Mouse (Mus musculus) intestine, embryonic 14.5 days (tissue): ENCODE measurements at regions not wholly inside any gene's neighbourhood (a gene's known extent, or its start where the extent isn't known, plus 50 kb on each side); places are given as distances from the start of the nearest gene placed in this dataset.
"Not testable (repeated sequence)": the region's sequence is repeated elsewhere in the genome, so short reads cannot be mapped to it uniquely, and the experiment has no call there.

Experiments used
- ATAC-seq: fragments of 200-750 bp; cut with Nextera tagmentation; replicated peaks from 2 replicates; pipeline ENCODE4 v1.8.0; 2017; ENCODE audit warnings: low read depth, moderate number of reproducible peaks, moderate TSS enrichment, moderate library complexity; ENCODE audit not compliant: low FRiP score, low TSS enrichment
- DNase-seq: peaks from one replicate; pipeline ENCODE4 v3.0.0-alpha.2; 2018; ENCODE audit warnings: low spot score
- H3K27ac ChIP-seq: fragments of 300-500 bp; sonication (generic); 2 replicates; pipeline ENCODE4 v1.5.1; 2014; ENCODE audit warnings: low read depth, mild to moderate bottlenecking, control low read depth
- H3K27me3 ChIP-seq: fragments of 300-500 bp; sonication (generic); replicated peaks from 2 replicates; pipeline ENCODE4 v1.6.1; 2014; ENCODE audit warnings: low read length, control low read depth; ENCODE audit not compliant: control insufficient read depth, insufficient read depth
- H3K36me3 ChIP-seq: fragments of 300-500 bp; sonication (generic); 2 replicates; pipeline ENCODE4 v1.6.1; 2014; ENCODE audit warnings: low read length, control low read depth; ENCODE audit not compliant: control insufficient read depth, insufficient read depth
- H3K4me1 ChIP-seq: fragments of 300-500 bp; sonication (generic); replicated peaks from 2 replicates; pipeline ENCODE4 v1.6.1; 2014; ENCODE audit warnings: low read length, control low read depth, mixed read lengths; ENCODE audit not compliant: control insufficient read depth, insufficient read depth
- H3K4me2 ChIP-seq: fragments of 300-500 bp; sonication (generic); 2 replicates; pipeline ENCODE4 v1.6.1; 2014; ENCODE audit warnings: low read length
- H3K4me3 ChIP-seq: fragments of 300-500 bp; sonication (generic); 2 replicates; pipeline ENCODE4 v1.5.1; 2014; ENCODE audit warnings: low read depth, low read length, control low read depth, mixed read lengths
- H3K9ac ChIP-seq: fragments of 300-500 bp; sonication (generic); 2 replicates; pipeline ENCODE4 v1.6.1; 2014; ENCODE audit warnings: mild to moderate bottlenecking, low read length
- H3K9me3 ChIP-seq: fragments of 300-500 bp; sonication (generic); 2 replicates; pipeline ENCODE4 v1.6.1; 2016; ENCODE audit warnings: low read length, control low read depth; ENCODE audit not compliant: control insufficient read depth
- WGBS: fragments of 180-500 bp; shearing (Covaris S2); extraction: QIAGEN DNeasy Blood & Tissue Kit; methylation state at CpG from one replicate; pipeline ENCODE4 v1.1.7; 2014; 5-methylcytosine and 5-hydroxymethylcytosine counted together

DNA sequence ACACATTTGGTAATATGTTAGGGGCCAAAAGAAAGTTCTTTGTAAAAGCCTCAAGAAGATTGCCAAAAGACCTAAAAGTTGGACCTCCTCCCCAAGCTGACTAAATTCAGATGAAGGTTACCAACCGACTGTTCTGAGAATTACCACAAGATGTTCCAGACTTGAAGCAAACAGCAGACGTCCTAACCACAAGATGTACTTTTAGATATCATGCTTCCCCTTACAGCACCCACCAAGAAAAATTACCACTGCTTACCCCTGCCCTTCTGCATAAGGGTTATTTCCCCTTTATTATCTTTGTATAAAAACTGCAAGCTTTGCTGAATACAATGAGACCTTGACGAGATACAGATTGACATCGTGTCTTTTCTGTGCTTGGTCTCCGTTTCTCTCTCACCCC, 121.6 kb upstream of the Cst10 start:
- H3K9ac ChIP-seq = no peak overlapping the region
- no peak overlapping the region for H3K27ac ChIP-seq
- H3K36me3 ChIP-seq = no peaks in the 10 kb centered on the region
- no peak overlapping the region for H3K4me3 ChIP-seq
- H3K4me2 ChIP-seq = no peak overlapping the region
- no peaks in the 10 kb centered on the region for H3K4me1 ChIP-seq
- H3K9me3 ChIP-seq = no peaks in the 10 kb centered on the region
- no peak for ATAC-seq
- 81% methylated on average over 5 of the region's 5 CpGs for WGBS
- DNase-seq = no peak
- H3K27me3 ChIP-seq = no peaks in the 10 kb centered on the region

DNA sequence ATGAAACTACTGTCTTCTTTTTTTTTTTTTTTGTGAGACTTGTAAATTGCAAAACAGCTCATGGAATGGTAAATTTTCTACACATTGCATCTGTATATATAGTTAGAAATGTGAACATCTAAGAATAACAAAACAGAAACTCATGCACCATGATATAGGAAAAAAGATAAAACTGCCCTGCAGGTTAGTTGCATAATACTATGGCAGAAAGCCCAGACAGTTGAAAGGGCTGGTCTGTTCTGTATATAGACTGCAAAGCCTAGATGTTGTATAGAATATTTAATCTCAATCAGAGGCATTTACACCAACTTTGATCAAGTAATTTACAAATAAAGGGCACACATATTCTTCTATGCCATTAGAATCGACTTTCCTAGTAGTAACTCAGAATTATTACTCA, 120.7 kb upstream of the Cst10 start:
- Histone ChIP-seq H3K4me3 (no peak overlapping the region), H3K36me3 (no peaks in the 10 kb centered on the region), H3K4me1 (no peaks in the 10 kb centered on the region), H3K9me3 (no peaks in the 10 kb centered on the region), H3K9ac (no peak overlapping the region), H3K27me3 (no peaks in the 10 kb centered on the region), H3K4me2 (no peak overlapping the region), H3K27ac (no peak overlapping the region)
- DNase-seq (no peak), ATAC-seq (no peak)
- WGBS = 62% methylated on average over 1 of the region's 1 CpGs

DNA sequence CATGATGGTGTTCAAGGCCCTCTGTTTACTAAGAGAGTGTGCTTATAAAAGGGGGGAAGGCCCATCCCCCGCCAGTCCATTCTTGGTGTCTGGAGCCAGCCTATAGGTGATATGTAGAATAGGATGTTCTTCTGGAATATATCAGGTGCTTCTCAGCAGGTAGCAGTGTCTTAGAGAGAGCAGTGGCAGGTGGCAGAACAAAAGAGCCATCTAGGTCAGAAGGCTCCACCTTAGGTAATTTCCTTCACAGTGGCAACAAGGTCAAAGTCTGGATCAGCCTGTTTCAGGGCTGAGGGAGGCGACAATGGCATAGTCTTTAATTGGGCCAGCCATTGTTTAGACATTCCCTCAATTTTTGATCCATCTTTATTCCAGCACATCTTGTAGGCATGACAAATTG, 107.9 kb upstream of the Cst10 start:
- H3K36me3 ChIP-seq, ATAC-seq, H3K9me3 ChIP-seq, H3K4me3 ChIP-seq, H3K27me3 ChIP-seq, DNase-seq, H3K4me1 ChIP-seq, H3K4me2 ChIP-seq, H3K9ac ChIP-seq, H3K27ac ChIP-seq: not testable (repeated sequence)
- WGBS = 97% methylated on average over 2 of the region's 2 CpGs

DNA sequence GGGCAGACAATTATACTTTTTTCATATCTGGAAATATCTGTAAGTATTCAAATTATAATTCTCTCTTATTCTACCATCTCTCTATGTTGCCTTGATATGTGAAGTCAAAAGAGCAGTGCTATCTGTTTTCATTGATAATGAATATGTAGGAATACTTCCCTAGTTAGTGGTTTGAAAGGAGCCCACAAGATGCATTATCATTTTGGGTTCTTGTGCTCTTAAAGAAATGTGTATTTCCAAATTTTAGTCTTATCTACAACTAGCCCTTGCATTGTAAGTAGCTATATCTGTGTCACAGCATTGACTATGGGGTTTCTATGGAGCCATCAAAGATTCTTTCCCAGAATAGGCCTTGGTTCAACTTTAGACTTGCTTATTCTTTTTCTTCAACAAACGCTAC, 99.3 kb upstream of the Cst10 start:
- no peak overlapping the region for H3K4me2 ChIP-seq
- no peaks in the 10 kb centered on the region for H3K36me3 ChIP-seq
- DNase-seq (no peak), ATAC-seq (no peak)
- H3K27ac ChIP-seq = no peak overlapping the region
- H3K9ac ChIP-seq = no peak overlapping the region
- H3K4me1 ChIP-seq = no peaks in the 10 kb centered on the region
- H3K9me3 ChIP-seq = no peaks in the 10 kb centered on the region
- H3K27me3 ChIP-seq = no peaks in the 10 kb centered on the region
- WGBS = 90% methylated on average over 1 of the region's 1 CpGs
- no peak overlapping the region for H3K4me3 ChIP-seq

DNA sequence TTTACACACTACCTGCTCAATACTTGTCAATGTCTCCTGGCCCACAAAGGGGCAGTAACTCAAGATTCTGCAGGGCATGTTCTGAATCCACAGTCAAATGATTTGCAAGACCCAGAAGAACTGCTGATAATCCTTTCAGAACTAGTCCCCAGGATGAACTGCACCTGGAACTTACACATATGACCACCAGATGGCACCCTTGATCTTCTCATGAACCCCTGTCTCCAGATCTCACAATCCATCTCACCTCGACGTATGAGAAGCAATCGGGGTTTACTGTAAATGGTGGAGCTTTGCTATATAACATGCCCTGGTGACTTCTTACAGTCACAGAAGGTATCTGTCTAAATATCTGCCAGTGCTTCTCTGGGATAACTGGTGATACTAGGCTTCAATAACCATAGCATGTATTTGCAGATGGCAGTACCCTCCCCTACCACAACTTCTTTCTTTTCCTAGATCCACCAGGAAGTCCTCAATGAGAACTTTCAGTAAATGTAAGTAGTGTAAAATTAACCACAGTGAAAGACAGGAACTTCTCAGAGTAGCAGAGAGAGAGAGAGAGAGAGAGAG, 54.5 kb upstream of the Cst10 start:
- Histone ChIP-seq H3K36me3 (no peaks in the 10 kb centered on the region), H3K27ac (no peak overlapping the region), H3K9ac (no peak overlapping the region), H3K4me2 (no peak overlapping the region), H3K9me3 (no peaks in the 10 kb centered on the region), H3K4me1 (no peaks in the 10 kb centered on the region), H3K27me3 (no peaks in the 10 kb centered on the region), H3K4me3 (no peak overlapping the region)
- 3% methylated on average over 3 of the region's 3 CpGs for WGBS
- ATAC-seq (0 out of 2 replicates have a peak, but pooled peaks have one; percentile 58), DNase-seq (peak; percentile 66)
